Mouse (Mus musculus) liver, adult 2 months (tissue): ENCODE measurements around the gene Plekho1. TPM values are rescaled to one million over a fixed set of nuclear protein-coding genes. Genes with fewer than 3 reads are reported as not detected.
"Not testable (repeated sequence)": the region's sequence is repeated elsewhere in the genome, so short reads cannot be mapped to it uniquely, and the experiment has no call there.

ENCODE experiments used
- DNase-seq: peaks from one replicate; pipeline ENCODE4 v3.0.0-alpha.2; 2011; ENCODE audit warnings: low read depth, low spot score; ENCODE audit errors: extremely low read depth
- H3K27ac ChIP-seq: fragments of 200-500 bp; replicated peaks from 2 replicates; pipeline ENCODE4 v1.5.1; 2012; ENCODE audit warnings: low read depth, mild to moderate bottlenecking, control low read depth, inconsistent platforms, low read length; ENCODE audit not compliant: insufficient read depth
- H3K27me3 ChIP-seq: fragments of 200-500 bp; 2 replicates; pipeline ENCODE4 v1.6.1; 2012; ENCODE audit warnings: mild to moderate bottlenecking, moderate library complexity, low read length, inconsistent platforms; ENCODE audit not compliant: control insufficient read depth, insufficient read depth
- H3K36me3 ChIP-seq: fragments of 200-500 bp; 2 replicates; pipeline ENCODE4 v1.6.1; 2012; ENCODE audit warnings: low read length, inconsistent platforms; ENCODE audit not compliant: control insufficient read depth, insufficient read depth
- H3K4me1 ChIP-seq: fragments of 200-500 bp; 2 replicates; pipeline ENCODE4 v1.6.1; 2011; ENCODE audit warnings: low read length; ENCODE audit not compliant: control insufficient read depth, insufficient read depth
- H3K4me3 ChIP-seq: fragments of 200-500 bp; 2 replicates; pipeline ENCODE4 v1.5.1; 2011; ENCODE audit warnings: low read depth, mild to moderate bottlenecking, control low read depth, low read length, moderate library complexity; ENCODE audit not compliant: insufficient read depth
- H3K79me2 ChIP-seq: fragments of 200-500 bp; 2 replicates; pipeline ENCODE4 v1.6.1; 2012; ENCODE audit warnings: inconsistent platforms, mild to moderate bottlenecking, low read length, moderate library complexity; ENCODE audit not compliant: control insufficient read depth, insufficient read depth
- H3K9ac ChIP-seq: fragments of 200-500 bp; 2 replicates; pipeline ENCODE4 v1.6.1; 2012; ENCODE audit warnings: low read depth, mild to moderate bottlenecking, control low read depth, inconsistent platforms, low read length
- CTCF ChIP-seq: fragments of 200-500 bp; IDR thresholded peaks from 2 replicates; pipeline ENCODE4 v1.5.1; 2011; ENCODE audit warnings: low read depth, low read length, control low read depth
- POLR2A ChIP-seq: fragments of 200-500 bp; IDR thresholded peaks from 2 replicates; pipeline ENCODE4 v1.6.1; 2011; ENCODE audit warnings: low read length, control low read depth; ENCODE audit not compliant: insufficient read depth; ENCODE audit errors: extremely low read depth
- WGBS: fragments of 180-500 bp; shearing (Covaris S2); methylation state at CpG from one replicate; pipeline ENCODE4 v1.1.7; 2018; 5-methylcytosine and 5-hydroxymethylcytosine counted together
- polyA plus RNA-seq: library from polyadenylated mRNA; depleted of rRNA; stranded (reverse); fragments of >200 nt; gene quantifications from 2 replicates; pipeline ENCODE4 v1.2.3, GENCODE M21; 2012; rRNA removed
- total RNA-seq: library from RNA; depleted of rRNA; stranded (reverse); fragments of >200 nt; gene quantifications from 2 replicates; pipeline ENCODE4 v1.2.3, GENCODE M21; 2014; rRNA removed

The Plekho1 gene
- total RNA-seq (5.2 and 6.8 TPM in 2 replicates), polyA plus RNA-seq (4.6 and 8.0 TPM in 2 replicates)

DNA sequence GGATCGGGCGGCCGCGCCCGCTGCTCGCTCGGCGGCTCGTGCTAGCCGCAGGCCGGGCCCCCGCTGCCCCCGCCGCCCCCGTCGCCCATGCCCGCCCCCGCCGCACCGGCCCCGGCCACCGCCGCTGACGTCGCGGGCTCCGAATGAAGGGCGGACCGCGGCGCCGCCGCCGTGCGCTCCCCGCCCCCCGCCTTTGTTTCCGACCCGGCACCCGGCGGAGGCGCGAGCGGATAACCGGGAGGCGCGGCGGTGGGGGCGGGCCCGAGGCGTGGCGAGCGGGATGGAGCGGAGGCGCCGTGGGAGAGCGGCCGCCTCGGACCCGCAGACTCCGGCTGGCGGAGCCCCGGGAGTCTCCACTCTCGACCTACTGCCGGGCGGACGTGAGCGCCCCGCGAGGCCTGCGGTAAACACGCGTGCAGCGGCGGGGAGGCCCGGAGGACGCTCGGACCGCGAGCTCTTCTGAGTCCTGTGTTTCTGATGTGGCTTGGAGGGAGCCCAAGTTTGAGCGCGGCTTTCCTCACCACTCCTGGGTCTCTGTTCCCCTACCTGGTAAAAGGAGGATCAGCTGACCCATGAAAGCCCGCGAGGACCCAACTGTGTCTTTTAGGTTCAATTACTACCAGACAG is at the start of gene Plekho1:
TSS of gene Plekho1 (minus strand) at position 200 of the 627 bp plus-strand sequence.
- peaks cover 2% of the 10 kb centered on the region for H3K4me1 ChIP-seq

DNA sequence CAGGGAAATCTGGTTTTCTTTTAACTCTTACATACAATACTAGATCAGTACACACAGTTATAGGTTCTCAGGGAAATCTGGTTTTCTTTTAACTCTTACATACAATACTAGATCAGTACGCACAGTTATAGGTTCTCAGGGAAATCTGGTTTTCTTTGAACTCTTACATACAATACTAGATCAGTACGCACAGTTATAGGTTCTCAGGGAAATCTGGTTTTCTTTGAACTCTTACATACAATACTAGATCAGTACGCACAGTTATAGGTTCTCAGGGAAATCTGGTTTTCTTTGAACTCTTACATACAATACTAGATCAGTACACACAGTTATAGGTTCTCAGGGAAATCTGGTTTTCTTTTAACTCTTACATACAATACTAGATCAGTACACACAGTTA is 48.8 kb upstream of the Plekho1 start:
- not testable (repeated sequence) for H3K79me2 ChIP-seq, H3K27me3 ChIP-seq, DNase-seq, H3K4me1 ChIP-seq, H3K4me3 ChIP-seq, H3K27ac ChIP-seq, H3K9ac ChIP-seq
- WGBS = 93% methylated on average over 3 of the region's 3 CpGs
- peaks cover 16% of the 10 kb centered on the region for H3K36me3 ChIP-seq

More for the DNA sequence above, at the start of gene Plekho1:
- Histone ChIP-seq H3K9ac (peak within 1 kb of the TSS; percentile 84), H3K27ac (peak within 1 kb of the TSS; percentile 90), H3K27me3 (no peaks in the 10 kb centered on the region), H3K4me3 (peak within 1 kb of the TSS; percentile 57), H3K36me3 (no peaks in the 10 kb centered on the region), H3K79me2 (no peaks in the 10 kb centered on the region)
- DNase-seq = no peak
- WGBS = 1% methylated on average over 80 of the region's 84 CpGs
- TF ChIP-seq POLR2A = 0 out of 2 replicates have a peak, but pooled peaks have one; percentile 18
- TF ChIP-seq CTCF = no peak

DNA sequence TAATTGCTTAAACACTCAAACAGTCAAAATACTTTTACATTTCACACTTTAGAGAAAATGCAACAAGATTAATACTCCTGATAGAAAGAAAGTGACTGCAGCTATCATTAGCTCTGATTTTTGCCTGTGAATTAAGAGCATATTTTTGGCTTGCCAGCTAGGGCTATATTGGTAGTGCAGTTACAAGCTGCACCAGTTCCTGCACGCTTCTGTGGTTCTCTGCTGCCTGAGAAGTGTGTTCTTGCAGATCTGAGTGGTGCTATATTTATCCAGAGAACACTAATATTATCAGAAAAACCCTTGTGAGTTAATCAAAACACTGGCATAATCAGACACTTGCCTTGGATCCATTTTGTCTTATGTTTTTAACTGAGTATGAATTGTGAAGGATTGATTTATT is 47.3 kb upstream of the Plekho1 start:
- TF ChIP-seq CTCF = no peak
- no peak for TF ChIP-seq POLR2A
- H3K79me2 ChIP-seq = no peaks in the 10 kb centered on the region
- 100% methylated on average over 1 of the region's 1 CpGs for WGBS

DNA sequence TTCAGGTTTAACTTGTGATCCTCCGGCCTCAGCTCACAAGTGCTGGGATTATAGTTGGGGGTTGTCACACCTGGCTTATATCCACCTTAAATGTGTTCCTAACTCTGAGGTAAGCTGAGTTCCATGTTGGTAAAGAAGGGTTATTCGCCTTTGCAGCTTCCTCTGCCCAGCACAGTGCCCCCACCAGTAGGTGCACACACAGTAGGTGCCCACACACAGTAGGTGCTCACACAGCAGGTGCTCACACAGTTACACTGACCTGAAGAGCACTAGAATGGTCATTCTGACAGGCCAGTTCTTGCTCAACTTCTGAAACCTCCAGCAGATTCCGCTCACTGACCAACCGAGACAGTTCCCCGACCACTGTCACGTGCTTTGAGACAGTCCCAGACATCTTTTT is 45.3 kb upstream of the Plekho1 start:
- TF ChIP-seq POLR2A (no peak), CTCF (no peak)
- no peaks in the 10 kb centered on the region for H3K4me1 ChIP-seq
- no peak for DNase-seq
- H3K27ac ChIP-seq = no peak overlapping the region
- peaks cover 12% of the 10 kb centered on the region for H3K36me3 ChIP-seq
- no peak overlapping the region for H3K9ac ChIP-seq
- no peaks in the 10 kb centered on the region for H3K27me3 ChIP-seq
- no peaks in the 10 kb centered on the region for H3K79me2 ChIP-seq
- 97% methylated on average over 6 of the region's 6 CpGs for WGBS
- H3K4me3 ChIP-seq = no peak overlapping the region

More for the DNA sequence above, 47.3 kb upstream of the Plekho1 start:
- H3K36me3 ChIP-seq = peaks cover 17% of the 10 kb centered on the region
- H3K4me3 ChIP-seq = no peak overlapping the region
- no peaks in the 10 kb centered on the region for H3K4me1 ChIP-seq
- H3K27me3 ChIP-seq = no peaks in the 10 kb centered on the region
- H3K9ac ChIP-seq = no peak overlapping the region
- H3K27ac ChIP-seq = no peak overlapping the region
- DNase-seq = no peak

DNA sequence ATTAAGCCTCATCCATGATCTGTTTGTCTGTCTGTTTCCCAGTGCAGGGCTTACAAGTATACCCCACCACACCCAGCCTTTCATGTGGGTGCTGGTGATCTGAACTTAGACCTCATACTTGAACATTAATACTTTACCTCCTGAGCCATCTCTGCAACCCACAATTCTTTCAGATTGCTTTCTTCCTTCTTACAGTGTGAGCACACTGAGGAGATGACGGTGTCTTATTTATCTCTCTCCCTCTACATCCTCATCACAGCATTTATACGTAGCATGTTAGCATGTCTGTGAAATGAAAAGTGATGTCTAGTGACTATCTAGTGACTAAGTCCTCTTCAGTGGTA is 44.8 kb upstream of the Plekho1 start:
- H3K27ac ChIP-seq = no peak overlapping the region
- TF ChIP-seq POLR2A (no peak), CTCF (no peak)
- peaks cover 10% of the 10 kb centered on the region for H3K36me3 ChIP-seq
- no peak overlapping the region for H3K4me3 ChIP-seq
- H3K4me1 ChIP-seq = no peaks in the 10 kb centered on the region
- 97% methylated on average over 2 of the region's 2 CpGs for WGBS
- no peaks in the 10 kb centered on the region for H3K79me2 ChIP-seq
- no peaks in the 10 kb centered on the region for H3K27me3 ChIP-seq
- H3K9ac ChIP-seq = no peak overlapping the region
- no peak for DNase-seq

DNA sequence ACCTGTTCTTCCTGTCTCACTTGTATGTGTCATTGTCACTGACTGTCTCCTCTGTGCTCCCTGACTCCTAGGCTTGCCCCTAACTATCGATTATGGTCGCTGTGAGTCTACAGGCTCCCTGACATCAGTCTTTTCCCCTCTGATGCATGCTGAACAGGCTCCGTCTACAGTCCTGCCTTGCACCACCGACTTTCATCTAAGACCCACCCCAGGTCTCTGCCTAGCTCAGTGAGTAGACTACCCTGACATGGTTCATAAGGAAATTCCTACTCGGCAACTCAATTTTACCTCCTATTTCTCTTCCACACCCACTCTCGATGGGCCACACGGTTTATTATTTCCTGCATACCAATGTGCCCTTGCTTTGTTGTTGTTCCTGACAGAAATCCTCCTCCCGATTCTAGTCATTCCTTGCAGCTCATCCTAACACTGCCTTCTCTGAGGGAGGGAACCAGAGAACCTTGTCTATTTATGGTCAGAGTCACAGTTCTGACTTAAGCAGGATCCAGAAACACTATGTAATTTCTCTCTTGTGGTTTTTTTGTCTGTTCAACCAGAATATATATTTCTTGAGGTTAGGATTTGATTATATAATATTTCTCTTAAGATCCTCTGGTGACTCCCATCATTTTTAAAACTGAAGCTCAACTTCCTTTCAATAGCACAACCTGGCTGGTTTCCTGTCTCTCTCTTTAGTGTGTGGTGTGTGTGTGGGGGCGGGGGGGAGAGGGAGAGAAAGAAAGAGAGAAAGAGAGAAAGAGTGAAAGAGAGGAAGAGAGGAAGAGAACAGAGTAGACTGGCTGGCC is 44.3 kb upstream of the Plekho1 start:
- DNase-seq = no peak
- Histone ChIP-seq H3K27me3 (no peaks in the 10 kb centered on the region), H3K27ac (no peak overlapping the region), H3K4me1 (no peaks in the 10 kb centered on the region), H3K36me3 (peaks cover 14% of the 10 kb centered on the region), H3K79me2 (no peaks in the 10 kb centered on the region), H3K9ac (no peak overlapping the region), H3K4me3 (no peak overlapping the region)
- WGBS = 81% methylated on average over 9 of the region's 9 CpGs
- no peak for TF ChIP-seq CTCF
- TF ChIP-seq POLR2A = no peak
